Comparison of ENCODE assay signal across 8 mouse cellular contexts in the genomic region with DNA sequence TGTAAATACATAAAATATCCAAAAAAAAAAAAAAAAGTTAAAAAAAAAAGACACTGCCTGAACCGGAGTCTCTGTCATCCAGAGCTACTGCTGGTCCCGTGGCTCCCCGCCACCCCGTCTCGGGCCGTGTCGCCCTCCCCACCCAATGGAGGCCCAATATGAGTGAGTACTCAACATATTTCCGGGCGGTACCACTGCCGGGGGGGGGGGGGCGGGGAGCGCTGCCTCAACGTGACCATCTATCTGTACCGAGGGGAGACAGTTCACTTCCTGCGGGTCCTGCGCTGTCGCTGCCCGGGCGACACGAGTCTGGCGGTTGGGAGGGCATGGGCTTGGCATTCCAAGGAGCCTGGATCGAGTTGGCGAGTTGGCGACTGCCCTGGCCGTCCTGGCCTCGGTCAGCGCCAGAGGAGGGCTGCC. TPM values are rescaled to one million over a fixed set of nuclear protein-coding genes. Genes with fewer than 3 reads are reported as not detected.
A peak's percentile ranks its signal among the peaks of the same experiment; 100 is the strongest.
DNase-seq lines count a peak whose midpoint lies in the region; ATAC-seq lines count a peak whose summit lies in the region.

No protein-coding gene starts in this region.

- DNase-seq in kidney, postnatal 25 days, result no peak
- no peak for DNase-seq in hindbrain, embryonic 14.5 days (ENCODE audit: low spot score)
- peak; percentile 19 to 28 for DNase-seq in thymus, postnatal 36 days
- DNase-seq in left cerebral cortex, postnatal 14 days (ENCODE audit: low spot score in 2 of 2), result no peak
- no peak for DNase-seq in urinary bladder, postnatal 4 days (ENCODE audit: low spot score in 2 of 2)

- peaks cover 11% of the 10 kb centered on the region; the same call in 1 of the 2 replicates for H3K4me1 ChIP-seq in kidney, embryonic 16.5 days (ENCODE audit: insufficient read depth, low read length)
- no peaks in the 10 kb centered on the region for H3K4me1 ChIP-seq in brown adipose tissue, adult 24 weeks (ENCODE audit: control insufficient read depth, insufficient read depth, insufficient read length, low read length)
- H3K4me1 ChIP-seq in hindbrain, embryonic 14.5 days (replicated peaks; ENCODE audit: control insufficient read depth, insufficient read depth, low read length), result no peaks in the 10 kb centered on the region; the same call in 1 of the 2 replicates
- peaks cover 23% of the 10 kb centered on the region for H3K4me1 ChIP-seq in megakaryocyte, embryonic 14.5 days

- peak overlapping the region; percentile 69 for H3K4me2 ChIP-seq in kidney, embryonic 16.5 days (replicated peaks; ENCODE audit: low read depth, low read length)
- H3K4me2 ChIP-seq in hindbrain, embryonic 14.5 days (replicated peaks), result peak overlapping the region; percentile 56

- no peaks in the 10 kb centered on the region; the same call in 1 of the 2 replicates for H3K27me3 ChIP-seq in kidney, embryonic 16.5 days (ENCODE audit: insufficient read depth, low read length)
- no peaks in the 10 kb centered on the region for H3K27me3 ChIP-seq in hindbrain, embryonic 14.5 days (ENCODE audit: control insufficient read depth, insufficient read depth, low read length)
- peaks cover 9% of the 10 kb centered on the region for H3K27me3 ChIP-seq in megakaryocyte, embryonic 14.5 days (replicated peaks)

- intact Hi-C loops in left cerebral cortex, postnatal 14 days (cut with DNase I), result no loop called here

- no peak for ATAC-seq in kidney, embryonic 16.5 days (ENCODE audit: low FRiP score, low TSS enrichment)
- peak; percentile 40; the same call in 1 of the 2 replicates for ATAC-seq in hindbrain, embryonic 14.5 days (ENCODE audit: low FRiP score)

- peak overlapping the region; percentile 55 for H3K9ac ChIP-seq in kidney, embryonic 16.5 days (replicated peaks; ENCODE audit: low read length)
- peak overlapping the region; percentile 34; the same call in 1 of the 2 replicates for H3K9ac ChIP-seq in hindbrain, embryonic 14.5 days

- H3K9me3 ChIP-seq in kidney, embryonic 16.5 days (ENCODE audit: low read length), result no peaks in the 10 kb centered on the region
- no peaks in the 10 kb centered on the region for H3K9me3 ChIP-seq in hindbrain, embryonic 14.5 days (ENCODE audit: control insufficient read depth, low read length)
- peaks cover 6% of the 10 kb centered on the region; the same call in 1 of the 2 replicates for H3K9me3 ChIP-seq in megakaryocyte, embryonic 14.5 days

- WGBS in kidney, embryonic 16.5 days, result 22% methylated on average over 27 of the region's 27 CpGs
- WGBS in hindbrain, embryonic 14.5 days, result 35% methylated on average over 26 of the region's 27 CpGs

- no peak overlapping the region for H3K27ac ChIP-seq in kidney, embryonic 16.5 days (ENCODE audit: low read length)
- no peak overlapping the region for H3K27ac ChIP-seq in brown adipose tissue, adult 24 weeks (replicated peaks; ENCODE audit: low read depth, low read length)
- no peak overlapping the region for H3K27ac ChIP-seq in hindbrain, embryonic 14.5 days

- peak overlapping the region; percentile 42 for H3K4me3 ChIP-seq in kidney, embryonic 16.5 days (ENCODE audit: low read length)
- H3K4me3 ChIP-seq in brown adipose tissue, adult 24 weeks (ENCODE audit: insufficient read depth, low read depth, low read length), result peak overlapping the region; percentile 41
- H3K4me3 ChIP-seq in hindbrain, embryonic 14.5 days (replicated peaks; ENCODE audit: low read length), result peak overlapping the region; percentile 31
- peak overlapping the region; percentile 46 for H3K4me3 ChIP-seq in megakaryocyte, embryonic 14.5 days (replicated peaks)

- no peaks in the 10 kb centered on the region for H3K36me3 ChIP-seq in kidney, embryonic 16.5 days (ENCODE audit: insufficient read depth, low read length)
- H3K36me3 ChIP-seq in hindbrain, embryonic 14.5 days (replicated peaks; ENCODE audit: control insufficient read depth, insufficient read depth), result no peaks in the 10 kb centered on the region
- H3K36me3 ChIP-seq in megakaryocyte, embryonic 14.5 days (replicated peaks; ENCODE audit: low read length), result peaks cover 11% of the 10 kb centered on the region

RNA-seq across cellular contexts. Expression of gene Cgas, which starts 15.7 kb away (rescaled TPM):
- 2.1 and 2.8 TPM in 2 replicates for polyA plus RNA-seq in kidney, embryonic 16.5 days (2015; fragmentation: Nextera tagmentation; extraction: Ambion mirVana)
- 0.32 and 0.67 TPM in 2 replicates for polyA plus RNA-seq in brown adipose tissue, adult 24 weeks (2012; ENCODE audit: insufficient read depth, insufficient read length, missing spikeins)
- 0.63 and 0.84 TPM in 2 replicates for polyA plus RNA-seq in hindbrain, embryonic 14.5 days (2014; fragmentation: Nextera tagmentation; extraction: Ambion mirVana)
- polyA plus RNA-seq in megakaryocyte, embryonic 14.5 days (2012; ENCODE audit: insufficient read depth, low replicate concordance), result 2.0 and 2.8 TPM in 2 replicates
- under 1 TPM; 0.53 to 0.77 TPM for total RNA-seq in left cerebral cortex, postnatal 14 days (2021)

RNA-seq across cellular contexts. Expression of gene Mto1, which starts 20.6 kb away (rescaled TPM):
- polyA plus RNA-seq in kidney, embryonic 16.5 days (2015; fragmentation: Nextera tagmentation; extraction: Ambion mirVana), result 27.9 and 30.1 TPM in 2 replicates
- polyA plus RNA-seq in brown adipose tissue, adult 24 weeks (2012; ENCODE audit: insufficient read depth, insufficient read length, missing spikeins), result 42.2 and 44.6 TPM in 2 replicates
- 27.5 and 28.5 TPM in 2 replicates for polyA plus RNA-seq in hindbrain, embryonic 14.5 days (2014; fragmentation: Nextera tagmentation; extraction: Ambion mirVana)
- polyA plus RNA-seq in megakaryocyte, embryonic 14.5 days (2012; ENCODE audit: insufficient read depth, low replicate concordance), result 5.6 and 19.5 TPM in 2 replicates
- total RNA-seq in left cerebral cortex, postnatal 14 days (2021), result 10 to 100 TPM; 24.1 to 26.6 TPM

RNA-seq across cellular contexts. Expression of gene Gm17324, which starts 21.2 kb away (rescaled TPM):
- 0.65 and 0.66 TPM in 2 replicates for polyA plus RNA-seq in kidney, embryonic 16.5 days (2015; fragmentation: Nextera tagmentation; extraction: Ambion mirVana)
- not detected in 2 replicates for polyA plus RNA-seq in brown adipose tissue, adult 24 weeks (2012; ENCODE audit: insufficient read depth, insufficient read length, missing spikeins)
- polyA plus RNA-seq in hindbrain, embryonic 14.5 days (2014; fragmentation: Nextera tagmentation; extraction: Ambion mirVana), result 1.4 and 2.0 TPM in 2 replicates
- polyA plus RNA-seq in megakaryocyte, embryonic 14.5 days (2012; ENCODE audit: insufficient read depth, low replicate concordance), result 0.54 TPM in 1 of 2 replicates, not detected in the other
- 1 to 10 TPM in 1 of 2 experiments, under 1 TPM in 1; 0.74 to 1.3 TPM for total RNA-seq in left cerebral cortex, postnatal 14 days (2021)

RNA-seq across cellular contexts. Expression of gene Ddx43, which starts 31.8 kb away (rescaled TPM):
- polyA plus RNA-seq in kidney, embryonic 16.5 days (2015; fragmentation: Nextera tagmentation; extraction: Ambion mirVana), result 0.28 and 0.50 TPM in 2 replicates
- not detected in 2 replicates for polyA plus RNA-seq in brown adipose tissue, adult 24 weeks (2012; ENCODE audit: insufficient read depth, insufficient read length, missing spikeins)
- 0.40 and 0.75 TPM in 2 replicates for polyA plus RNA-seq in hindbrain, embryonic 14.5 days (2014; fragmentation: Nextera tagmentation; extraction: Ambion mirVana)
- 0.07 TPM in 1 of 2 replicates, not detected in the other for polyA plus RNA-seq in megakaryocyte, embryonic 14.5 days (2012; ENCODE audit: insufficient read depth, low replicate concordance)
- total RNA-seq in left cerebral cortex, postnatal 14 days (2021), result not detected

RNA-seq across cellular contexts. Expression of gene Ooep, which starts 48.8 kb away (rescaled TPM):
- 1.6 and 2.0 TPM in 2 replicates for polyA plus RNA-seq in kidney, embryonic 16.5 days (2015; fragmentation: Nextera tagmentation; extraction: Ambion mirVana)
- not detected in 2 replicates for polyA plus RNA-seq in brown adipose tissue, adult 24 weeks (2012; ENCODE audit: insufficient read depth, insufficient read length, missing spikeins)
- polyA plus RNA-seq in hindbrain, embryonic 14.5 days (2014; fragmentation: Nextera tagmentation; extraction: Ambion mirVana), result 5.0 and 6.5 TPM in 2 replicates
- not detected in 2 replicates for polyA plus RNA-seq in megakaryocyte, embryonic 14.5 days (2012; ENCODE audit: insufficient read depth, low replicate concordance)
- total RNA-seq in left cerebral cortex, postnatal 14 days (2021), result not detected

Comparison
In these comparisons a context has a peak if more than half of its experiments do, and no peak if none do; other contexts are left out.
1. DNase-seq: peak in thymus, postnatal 36 days (2 of 2); none in kidney, postnatal 25 days (0 of 2), hindbrain, embryonic 14.5 days (single experiment), left cerebral cortex, postnatal 14 days (0 of 2) and urinary bladder, postnatal 4 days (0 of 2).
2. Peak in every context shown above with its lines, with median percentiles within 50 percentile points of each other: H3K4me3 ChIP-seq.